ENCODE assay signal across 8 mouse cellular contexts in the genomic region with DNA sequence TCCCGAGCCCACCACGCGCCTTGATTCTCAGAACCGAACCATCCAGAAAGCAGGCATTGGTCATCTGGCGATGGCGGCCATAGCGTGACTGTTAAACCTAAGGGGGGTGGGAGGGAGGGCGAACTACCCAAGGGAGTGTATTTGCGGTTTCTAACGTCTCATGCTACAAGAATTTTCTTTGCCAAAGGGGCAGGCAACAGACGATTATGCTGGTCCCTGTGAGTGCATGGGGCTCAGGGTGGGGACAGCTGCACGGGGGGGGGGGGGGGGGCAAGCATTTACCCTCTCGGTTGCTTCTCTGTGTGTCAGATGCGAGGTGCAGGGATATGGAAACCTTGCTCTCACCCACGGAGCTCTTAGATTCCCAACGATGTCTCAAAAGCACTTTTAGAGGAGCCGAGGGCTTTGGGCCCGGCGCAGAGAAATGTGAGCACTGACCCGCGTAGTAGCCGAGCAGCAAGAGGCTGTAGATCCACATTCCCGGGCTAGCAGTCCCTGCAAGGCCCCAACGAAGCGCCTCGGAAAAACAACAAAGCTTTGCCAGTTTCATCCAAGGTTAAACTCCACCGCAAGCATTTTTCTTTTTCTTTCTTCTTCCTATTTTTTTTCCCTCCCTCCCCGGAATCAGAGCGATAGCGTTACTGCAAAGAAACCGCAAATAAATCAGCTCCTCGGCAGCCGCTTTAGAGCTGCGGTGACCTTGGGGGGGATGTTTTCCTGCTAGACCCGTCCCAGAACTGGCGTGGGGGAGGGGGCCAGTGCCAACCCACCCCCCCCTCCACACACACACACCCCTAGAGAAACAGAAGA. TPM values are rescaled to one million over a fixed set of nuclear protein-coding genes. Genes with fewer than 3 reads are reported as not detected.
A peak's percentile ranks its signal among the peaks of the same experiment; 100 is the strongest.
DNase-seq lines count a peak whose midpoint lies in the region; ATAC-seq and TF ChIP-seq lines count a peak whose summit lies in the region.

No protein-coding gene starts in this region.

- TF ChIP-seq POLR2A in testis, adult 2 months (IDR thresholded peaks at IDR 0.05; ENCODE audit: control insufficient read depth, low read depth, low read length): no peak

- peak overlapping the region; percentile 96 for H3K4me2 ChIP-seq in forebrain, embryonic 11.5 days (ENCODE audit: low read depth, low read length, severe bottlenecking)
- peak overlapping the region; percentile 78 for H3K4me2 ChIP-seq in midbrain, embryonic 11.5 days

- intact Hi-C loops in left cerebral cortex, postnatal 4 days (cut with DNase I): no loop called here

- H3K9ac ChIP-seq in forebrain, embryonic 11.5 days (ENCODE audit: low read length): peak overlapping the region; percentile 100
- peak overlapping the region; percentile 99 for H3K9ac ChIP-seq in midbrain, embryonic 11.5 days (ENCODE audit: low read length)

- under 1% methylated on average over 36 of the region's 36 CpGs for WGBS in forebrain, embryonic 11.5 days
- under 1% methylated on average over 36 of the region's 36 CpGs for WGBS in midbrain, embryonic 11.5 days

- peaks cover 18% of the 10 kb centered on the region for H3K4me1 ChIP-seq in forebrain, embryonic 11.5 days (replicated peaks; ENCODE audit: control insufficient read depth, insufficient read depth, low read length)
- H3K4me1 ChIP-seq in midbrain, embryonic 11.5 days (ENCODE audit: control insufficient read depth, insufficient read depth, low read length): peaks cover 35% of the 10 kb centered on the region
- H3K4me1 ChIP-seq in testis, adult 2 months (ENCODE audit: control insufficient read depth, insufficient read depth, low read length): peaks cover 17% of the 10 kb centered on the region

- no peaks in the 10 kb centered on the region for H3K9me3 ChIP-seq in forebrain, embryonic 11.5 days (ENCODE audit: control insufficient read depth, low read length)
- H3K9me3 ChIP-seq in midbrain, embryonic 11.5 days (ENCODE audit: control insufficient read depth, low read length): no peaks in the 10 kb centered on the region

- H3K27me3 ChIP-seq in forebrain, embryonic 11.5 days (ENCODE audit: control insufficient read depth, insufficient read depth, low read length): no peaks in the 10 kb centered on the region
- H3K27me3 ChIP-seq in midbrain, embryonic 11.5 days (ENCODE audit: control insufficient read depth, insufficient read depth, low read length): peaks cover 5% of the 10 kb centered on the region; the same call in 1 of the 2 replicates
- H3K27me3 ChIP-seq in testis, adult 2 months (ENCODE audit: control insufficient read depth, insufficient read depth, low read length): no peaks in the 10 kb centered on the region

- peak overlapping the region; percentile 100 for H3K27ac ChIP-seq in forebrain, embryonic 11.5 days (ENCODE audit: low read depth, low read length)
- peak overlapping the region; percentile 100 for H3K27ac ChIP-seq in midbrain, embryonic 11.5 days (ENCODE audit: low read depth, low read length)
- H3K27ac ChIP-seq in testis, adult 2 months (ENCODE audit: control insufficient read depth, insufficient read depth, low read depth, low read length): peak overlapping the region; percentile 82

- TF ChIP-seq CTCF in testis, adult 2 months (IDR thresholded peaks at IDR 0.05; ENCODE audit: control insufficient read depth, insufficient read depth, insufficient replicate concordance, low read depth, low read length): no peak

- ATAC-seq in forebrain, embryonic 11.5 days (replicated peaks; ENCODE audit: low FRiP score): no peak; the same call in 1 of the 2 replicates
- no peak; the same call in 1 of the 2 replicates for ATAC-seq in midbrain, embryonic 11.5 days (ENCODE audit: low FRiP score)

- no peaks in the 10 kb centered on the region for H3K36me3 ChIP-seq in forebrain, embryonic 11.5 days (ENCODE audit: control insufficient read depth, insufficient read depth, low read length)
- H3K36me3 ChIP-seq in midbrain, embryonic 11.5 days (ENCODE audit: control insufficient read depth, insufficient read depth, low read length): no peaks in the 10 kb centered on the region
- no peaks in the 10 kb centered on the region for H3K36me3 ChIP-seq in testis, adult 2 months (ENCODE audit: control insufficient read depth, insufficient read depth, low read length)

- H3K4me3 ChIP-seq in forebrain, embryonic 11.5 days (ENCODE audit: low read depth, low read length): peak overlapping the region; percentile 87
- H3K4me3 ChIP-seq in midbrain, embryonic 11.5 days (ENCODE audit: low read depth, low read length): peak overlapping the region; percentile 97
- peak overlapping the region; percentile 69 for H3K4me3 ChIP-seq in testis, adult 2 months (ENCODE audit: control insufficient read depth, low read depth, low read length)

- peak; percentile 61 for DNase-seq in ES-CJ7 (ENCODE audit: low read depth, low spot score)
- peak; percentile 28 to 52 for DNase-seq in adrenal gland, postnatal 4 days (ENCODE audit: low spot score in 2 of 2)
- peak; percentile 80 for DNase-seq in forebrain, embryonic 11.5 days (ENCODE audit: low spot score)
- DNase-seq in heart, postnatal 4 days: peak; percentile 56
- DNase-seq in left cerebral cortex, postnatal 4 days: peak; percentile 40
- peak; percentile 96 for DNase-seq in midbrain, embryonic 11.5 days (ENCODE audit: low spot score, missing footprints)
- DNase-seq in spleen, adult 18-20 months: no peak

RNA-seq across cellular contexts. Expression of gene Tnrc18, which starts 5.0 kb away (rescaled TPM):
- total RNA-seq in adrenal gland, postnatal 4 days (2021): 100 to 1,000 TPM; 149 to 153 TPM
- polyA plus RNA-seq in forebrain, embryonic 11.5 days (2014; fragmentation: Nextera tagmentation; extraction: Ambion mirVana): 55.2 and 55.7 TPM in 2 replicates
- 100 to 1,000 TPM; 113 TPM for total RNA-seq in heart, postnatal 4 days (2021)
- total RNA-seq in left cerebral cortex, postnatal 4 days (2021): 100 to 1,000 TPM; 232 to 250 TPM
- 26.9 and 27.4 TPM in 2 replicates for polyA plus RNA-seq in midbrain, embryonic 11.5 days (2014; fragmentation: Nextera tagmentation; extraction: Ambion mirVana)
- 35.9 and 39.9 TPM in 2 replicates for polyA plus RNA-seq in testis, adult 2 months (2012; rRNA removed)

Comparison
In these comparisons a context has a peak if more than half of its experiments do, and no peak if none do; other contexts are left out.
1. DNase-seq: peak in ES-CJ7 (single experiment), adrenal gland, postnatal 4 days (2 of 2), forebrain, embryonic 11.5 days (single experiment), heart, postnatal 4 days (single experiment), left cerebral cortex, postnatal 4 days (single experiment) and midbrain, embryonic 11.5 days (single experiment); none in spleen, adult 18-20 months (0 of 2).
2. Peak in every context shown above with its lines, with median percentiles within 50 percentile points of each other: H3K27ac ChIP-seq and H3K4me3 ChIP-seq.